Mouse (Mus musculus) CH12F3 (cell line): Measurements from ENCODE around the gene Drc3.

Experiments used
- in situ Hi-C: fragments of 300-500 bp; cut with MboI; formaldehyde crosslinking; loops from 2 replicates; pipeline ENCODE4 v1.14.3; 2020; ENCODE audit warnings: low sequenced_read_pairs

Drc3 gene

DNA sequence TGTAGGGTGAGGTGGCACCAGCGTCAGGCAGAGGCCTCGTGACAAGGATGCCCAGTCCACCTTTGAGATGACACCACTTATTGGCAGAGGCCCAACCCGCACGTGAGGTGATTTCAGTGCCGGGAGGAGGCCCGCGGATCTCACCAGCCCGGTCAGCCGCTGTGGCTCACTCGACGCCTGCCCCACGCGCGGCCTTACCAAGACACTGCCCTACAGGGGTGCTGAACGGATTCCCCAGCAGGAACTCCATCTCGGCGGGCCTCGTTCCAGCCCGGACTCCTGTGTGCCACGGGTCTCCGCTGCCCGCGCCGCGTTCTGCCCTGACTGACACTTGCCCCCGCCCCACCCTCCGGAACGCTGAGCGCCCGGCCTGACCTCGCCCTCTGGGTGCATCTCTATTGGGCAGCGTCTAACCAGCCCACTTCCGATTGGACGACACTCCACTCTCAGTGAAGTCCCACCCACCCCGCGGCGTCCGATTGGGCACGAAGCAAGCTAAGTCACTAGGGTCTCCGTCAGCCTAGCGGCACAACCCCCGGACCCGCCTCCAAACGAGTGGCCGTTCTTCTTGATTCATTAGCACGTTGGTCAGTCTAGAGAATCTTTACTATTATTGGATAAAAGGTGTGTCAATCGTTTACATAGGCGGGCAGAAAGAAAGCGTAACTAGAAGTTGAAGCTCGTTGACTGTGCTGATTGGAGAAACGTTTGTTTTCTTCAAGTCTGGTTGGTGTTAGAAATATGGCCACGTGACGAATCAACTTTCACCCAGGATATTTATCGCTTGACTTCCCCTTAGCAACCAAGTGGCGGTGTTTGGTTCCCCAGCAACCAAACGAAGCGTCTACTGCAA, at the start of gene Drc3, which contains the start of gene Tom1l2:
Gene Drc3, plus strand, starts transcription at position 771 of the 853 bp plus-strand sequence.
Gene Tom1l2, minus strand, starts transcription at position 347 of the 853 bp plus-strand sequence.
- in situ Hi-C loops, result no loop called here

DNA sequence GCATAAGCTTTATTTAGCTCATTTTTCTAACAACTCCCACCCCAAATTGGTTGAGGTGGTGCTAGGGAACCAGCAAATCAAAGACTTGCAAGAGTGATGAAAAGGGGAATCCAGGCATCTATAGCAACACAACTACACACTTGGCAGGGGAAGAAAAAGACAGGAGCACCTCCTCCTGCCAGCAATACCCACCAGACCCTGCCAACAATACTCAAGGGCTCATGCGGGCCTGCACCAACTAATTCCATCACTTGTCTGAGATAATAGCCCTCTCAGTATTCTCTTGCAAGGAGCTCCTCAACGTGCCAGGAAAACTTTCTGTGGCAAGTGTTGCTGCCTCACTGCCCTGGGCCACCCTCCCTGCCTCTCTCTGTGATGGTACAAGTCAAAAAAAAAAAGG, 49.6 kb upstream of the Drc3 start:
- in situ Hi-C loops, result no loop called here

DNA sequence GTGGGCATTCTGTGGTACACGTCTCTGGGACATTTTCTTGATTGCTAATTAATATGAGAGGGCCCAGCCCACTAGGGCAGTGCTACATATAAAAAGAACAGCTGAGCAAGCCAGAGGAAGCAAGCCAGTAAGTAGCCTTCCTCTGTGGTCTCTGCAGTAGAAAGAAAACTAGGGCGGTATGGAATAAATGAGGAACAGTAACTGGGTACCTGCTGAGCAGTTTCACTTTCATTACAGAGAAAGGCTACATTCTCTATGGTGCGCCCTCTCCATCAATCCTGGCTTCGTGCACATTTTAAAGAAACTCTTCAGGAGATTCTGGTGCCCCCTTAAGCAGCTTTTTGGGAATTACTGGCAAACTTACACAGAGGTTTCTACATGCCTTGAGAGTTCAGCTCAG, 47.5 kb upstream of the Drc3 start:
- in situ Hi-C loops, result no loop called here

DNA sequence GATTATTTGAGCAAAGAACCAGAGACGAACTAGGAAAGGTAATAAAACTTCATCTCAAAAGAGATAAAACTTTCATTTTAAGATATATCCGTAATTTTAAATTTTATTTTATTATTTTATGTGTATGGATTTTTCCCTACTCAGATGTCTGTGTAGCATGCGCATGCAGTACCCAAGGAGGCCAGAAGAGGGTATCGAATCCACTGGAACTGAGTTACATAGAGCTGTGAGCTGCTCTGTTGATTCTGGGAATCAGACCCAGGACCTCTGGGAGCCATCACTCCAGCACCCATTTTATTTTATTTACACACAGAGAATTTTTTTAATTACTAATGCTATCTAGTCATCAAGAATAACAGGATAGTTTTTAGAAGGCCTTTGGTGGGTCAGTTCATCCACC, 46.3 kb upstream of the Drc3 start:
- in situ Hi-C loops, result no loop called here

DNA sequence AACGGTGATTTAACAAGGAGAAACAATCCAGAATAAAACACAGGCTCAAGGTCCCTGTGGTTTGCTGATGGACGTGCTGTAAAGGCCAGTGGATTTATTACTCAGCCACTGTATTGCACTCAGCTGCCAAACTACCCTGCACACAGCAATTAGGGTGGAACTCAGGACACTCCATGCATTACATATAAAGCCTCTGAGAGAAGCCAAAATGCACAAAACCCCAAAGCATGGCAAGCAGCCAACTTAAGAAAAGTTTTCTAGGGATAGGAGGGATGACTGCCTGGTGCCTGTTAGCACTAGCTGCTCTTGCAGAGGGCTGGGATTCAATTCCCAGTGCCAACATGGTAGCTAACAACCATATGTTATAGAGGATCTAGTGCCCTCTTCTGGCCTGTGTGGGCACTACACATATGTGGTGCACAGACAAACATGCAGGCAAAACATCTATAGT, 45.7 kb upstream of the Drc3 start:
- in situ Hi-C loops, result no loop called here

DNA sequence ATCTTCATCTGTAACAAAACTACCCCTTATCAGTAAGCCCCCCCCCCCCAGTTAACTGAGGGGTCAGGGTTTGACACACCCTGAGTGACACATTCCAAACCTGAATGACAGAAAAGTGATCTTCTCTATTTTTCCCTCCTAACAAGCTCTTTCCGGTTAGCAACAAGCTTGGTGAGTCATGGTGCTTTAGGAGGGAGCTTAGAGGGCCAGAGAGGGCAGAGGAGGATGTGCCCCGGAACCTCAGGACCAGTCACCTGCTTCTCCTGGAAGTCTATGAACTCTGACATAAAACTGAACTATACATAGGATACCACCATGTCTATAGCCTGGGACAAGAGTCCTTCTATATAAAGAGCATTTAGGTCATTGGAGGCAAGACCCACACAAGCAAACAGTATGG, 45.1 kb upstream of the Drc3 start:
- in situ Hi-C loops, result no loop called here

DNA sequence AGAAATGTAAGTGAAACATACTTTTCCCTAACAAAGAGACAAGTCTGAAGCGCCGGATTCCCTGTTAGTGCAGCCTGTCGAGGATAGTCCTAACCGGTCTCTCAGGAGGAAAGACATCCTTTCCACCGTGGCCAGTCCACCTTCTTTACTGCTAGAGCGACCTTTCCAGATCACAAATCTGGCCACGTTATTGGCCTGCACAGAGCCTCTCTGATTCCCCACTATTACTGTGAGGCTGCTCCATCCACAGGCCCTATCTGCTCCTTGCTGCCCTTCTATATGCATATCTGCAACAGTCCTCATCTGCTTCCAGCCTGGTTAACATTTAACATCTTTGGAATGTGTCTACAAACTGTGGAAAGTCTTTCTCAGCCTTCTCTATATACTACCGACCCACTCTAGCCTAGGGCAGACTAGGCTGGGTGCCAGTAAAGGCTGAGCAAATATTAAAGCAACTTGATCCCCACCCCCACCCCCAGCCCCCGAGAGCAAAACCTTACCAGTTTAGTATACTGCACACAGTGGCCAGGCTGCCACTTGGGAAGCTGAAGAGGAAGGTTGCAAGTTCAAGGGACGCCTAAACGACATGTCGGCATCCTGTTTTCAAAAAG, 44.5 kb upstream of the Drc3 start:
- in situ Hi-C loops, result no loop called here

DNA sequence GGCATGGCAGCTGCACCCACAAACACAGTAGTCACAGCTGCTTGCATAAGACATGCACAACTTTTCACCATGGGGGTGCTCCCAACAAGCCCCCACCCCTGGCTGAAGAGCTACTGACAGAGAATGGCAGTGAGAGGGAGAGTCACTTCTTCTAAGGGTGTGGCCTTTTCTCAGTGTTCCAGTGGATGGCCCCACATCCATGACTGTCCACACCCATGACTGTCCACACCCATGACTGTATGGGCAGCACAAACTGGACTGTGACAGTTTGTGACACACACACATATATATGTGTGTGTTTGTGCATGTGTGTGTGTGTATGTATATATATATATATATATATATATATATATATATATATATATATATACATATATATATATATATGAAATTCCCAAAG, 43.3 kb upstream of the Drc3 start:
- in situ Hi-C loops, result no loop called here

DNA sequence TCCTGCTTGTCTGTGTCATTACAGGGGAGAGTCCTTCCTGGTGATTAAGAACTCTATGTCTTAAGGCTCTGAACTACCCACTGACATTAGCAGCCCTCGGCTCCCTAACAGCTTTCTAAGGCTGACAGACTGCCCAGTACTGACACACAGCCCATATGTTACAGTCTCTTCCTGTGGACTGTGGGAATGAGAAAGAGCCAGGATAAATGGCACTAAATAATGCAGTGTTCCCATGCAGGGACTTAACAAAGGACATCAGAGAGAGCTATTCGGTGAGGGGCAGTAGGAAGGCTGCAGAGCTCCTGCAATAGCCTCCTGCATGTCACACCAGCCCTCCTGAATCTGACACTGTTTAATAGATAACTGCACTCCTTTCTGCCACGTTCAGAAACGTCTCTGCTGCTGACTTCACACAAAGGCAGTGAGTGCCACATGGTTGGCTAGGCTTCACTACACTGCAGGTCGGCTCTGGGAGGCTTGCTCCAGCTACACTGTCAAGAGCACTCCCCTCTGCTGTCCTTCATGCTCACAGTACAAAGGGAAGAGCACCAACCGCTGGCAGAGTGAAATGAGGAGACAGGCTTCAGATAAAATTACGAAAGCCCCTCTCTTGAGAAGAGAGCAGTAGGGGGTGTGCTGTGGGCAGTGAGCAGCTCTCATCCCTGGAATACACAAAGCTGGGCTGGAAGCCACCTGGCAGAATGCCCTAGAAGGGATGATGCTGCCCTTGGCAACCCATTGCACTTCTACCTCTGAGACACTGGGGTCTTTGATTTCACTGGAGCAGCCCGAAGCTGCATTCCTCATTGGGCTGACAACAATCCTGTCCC, 41.9 kb upstream of the Drc3 start:
- in situ Hi-C loops, result no loop called here

DNA sequence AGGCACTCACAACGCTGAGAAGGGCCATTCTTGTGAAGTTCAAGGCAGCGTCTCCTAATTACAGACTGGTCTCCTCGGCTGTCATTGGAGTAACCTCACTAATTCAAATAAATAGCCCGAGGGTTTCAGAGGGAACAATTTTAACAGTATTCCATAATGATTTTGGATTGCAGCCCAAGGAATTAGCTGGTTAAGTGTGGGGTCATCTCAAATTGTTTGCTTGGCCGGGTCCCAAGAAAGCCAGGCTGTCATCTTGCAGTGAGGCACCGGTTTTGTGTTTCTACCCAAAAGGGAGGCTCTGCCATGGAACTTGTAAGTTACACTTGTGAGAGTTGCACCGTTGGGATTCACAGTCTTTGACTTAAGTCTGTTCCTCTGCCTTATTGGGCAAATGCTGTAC, 36.9 kb upstream of the Drc3 start:
- in situ Hi-C loops, result no loop called here

DNA sequence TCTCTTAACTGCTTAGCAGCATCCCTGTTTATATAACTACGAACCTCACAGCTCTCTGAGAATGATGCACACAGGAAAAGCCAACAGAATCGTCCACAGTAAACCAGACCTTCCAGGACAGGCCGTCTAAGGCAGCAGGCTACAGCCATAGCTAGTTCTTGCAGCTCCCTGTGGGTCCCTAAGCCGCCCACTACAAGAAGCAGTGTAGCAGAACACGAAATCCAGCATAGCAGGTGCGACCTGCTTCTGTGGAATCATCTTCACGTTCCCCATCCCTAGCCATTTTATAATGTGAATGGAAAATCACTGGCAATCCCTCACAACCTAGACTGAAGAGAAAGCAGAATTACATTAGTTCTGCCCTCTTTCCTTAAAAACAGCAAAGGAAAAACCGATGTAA, 36.2 kb upstream of the Drc3 start:
- in situ Hi-C loops, result no loop called here

DNA sequence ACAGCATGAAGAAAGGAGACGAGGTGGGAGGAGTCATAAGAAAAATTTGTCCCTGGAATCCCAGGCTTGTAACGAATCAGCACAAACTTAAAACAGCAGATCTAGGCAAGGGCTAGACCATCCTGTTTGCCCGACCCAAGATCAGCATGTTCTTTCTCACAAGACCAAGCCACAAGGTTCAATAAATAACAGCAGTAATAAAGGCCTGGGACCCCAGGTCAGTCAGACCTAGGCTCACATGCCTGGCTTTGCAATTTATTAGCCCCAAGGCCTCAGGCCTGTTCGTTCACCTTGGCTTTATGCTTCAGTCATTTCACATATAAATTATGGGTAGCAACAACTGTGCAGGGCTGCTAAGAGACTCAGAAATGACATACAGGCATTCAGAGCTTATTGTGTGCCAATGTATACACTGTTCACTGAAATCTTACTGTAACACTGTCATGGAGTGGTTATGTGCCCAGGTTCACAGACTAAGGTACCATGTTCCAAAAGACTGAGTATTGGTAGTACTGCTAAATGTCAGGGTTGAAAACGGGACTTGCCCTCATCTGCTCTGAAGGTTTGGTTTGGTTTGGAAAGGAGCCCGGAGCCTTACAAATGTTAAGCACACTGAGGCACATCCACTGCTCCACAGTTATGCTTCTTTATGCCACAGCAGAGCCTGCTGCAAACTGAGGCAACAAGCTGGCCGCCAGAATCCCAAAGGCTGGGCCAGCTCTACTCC, 35.6 kb upstream of the Drc3 start:
- in situ Hi-C loops, result no loop called here

DNA sequence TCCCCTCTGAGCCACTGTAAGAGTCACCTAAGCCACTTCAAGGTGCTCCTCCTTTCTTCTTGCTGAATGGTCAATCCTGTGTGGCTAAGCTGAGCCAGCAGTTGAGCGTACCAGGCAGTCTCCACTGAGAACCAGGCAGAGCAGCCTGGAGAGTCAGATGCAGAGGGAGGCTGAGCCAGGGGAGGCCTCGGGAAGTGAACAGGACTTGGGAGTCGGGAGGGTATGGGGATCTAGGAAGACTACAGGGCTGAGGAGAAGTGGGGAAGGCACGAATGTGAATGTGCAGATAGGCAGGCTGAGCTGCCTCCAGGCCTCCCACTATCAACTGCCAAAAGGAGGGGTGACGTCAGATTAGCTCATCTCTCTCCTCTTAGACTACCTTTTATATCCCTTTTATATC, 34.4 kb upstream of the Drc3 start:
- in situ Hi-C loops, result no loop called here

DNA sequence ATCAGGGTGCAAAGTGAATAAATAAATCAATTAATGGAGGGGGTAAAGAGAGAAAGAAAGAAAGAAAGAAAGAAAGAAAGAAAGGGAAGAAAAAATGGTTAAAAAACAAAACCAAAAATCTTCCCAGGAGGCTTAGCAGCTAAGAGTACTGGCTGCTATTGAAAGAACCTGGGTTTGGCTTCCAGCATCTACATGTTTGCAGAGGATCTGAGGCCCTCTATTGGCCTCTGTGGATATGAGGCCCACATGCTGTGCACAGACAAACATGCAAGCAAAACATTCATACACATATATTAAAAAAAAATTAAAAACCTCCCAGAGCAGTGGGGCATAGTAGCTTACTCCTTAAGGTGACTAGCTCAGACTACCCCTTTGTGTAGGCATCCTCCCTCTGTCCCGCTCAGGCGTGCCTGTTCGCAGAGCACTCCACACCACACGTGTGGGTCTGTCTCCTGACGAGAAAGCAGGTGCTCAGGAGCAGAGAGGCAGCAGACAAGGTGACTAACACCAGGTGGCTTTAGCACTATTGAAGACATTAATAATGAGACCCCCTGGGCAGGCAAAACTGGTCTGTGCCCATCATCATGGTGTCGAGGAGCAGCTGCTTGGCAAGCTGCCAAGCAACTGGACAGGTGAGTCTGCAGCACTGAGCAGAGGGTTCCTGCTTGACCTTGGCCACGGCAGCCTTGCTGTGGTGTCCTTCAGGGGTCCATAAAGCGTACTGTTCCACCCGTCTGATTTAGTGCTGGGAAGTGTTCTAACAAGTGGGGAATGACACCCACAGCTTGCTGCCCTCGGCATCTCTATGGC, 33.7 kb upstream of the Drc3 start:
- in situ Hi-C loops, result no loop called here

DNA sequence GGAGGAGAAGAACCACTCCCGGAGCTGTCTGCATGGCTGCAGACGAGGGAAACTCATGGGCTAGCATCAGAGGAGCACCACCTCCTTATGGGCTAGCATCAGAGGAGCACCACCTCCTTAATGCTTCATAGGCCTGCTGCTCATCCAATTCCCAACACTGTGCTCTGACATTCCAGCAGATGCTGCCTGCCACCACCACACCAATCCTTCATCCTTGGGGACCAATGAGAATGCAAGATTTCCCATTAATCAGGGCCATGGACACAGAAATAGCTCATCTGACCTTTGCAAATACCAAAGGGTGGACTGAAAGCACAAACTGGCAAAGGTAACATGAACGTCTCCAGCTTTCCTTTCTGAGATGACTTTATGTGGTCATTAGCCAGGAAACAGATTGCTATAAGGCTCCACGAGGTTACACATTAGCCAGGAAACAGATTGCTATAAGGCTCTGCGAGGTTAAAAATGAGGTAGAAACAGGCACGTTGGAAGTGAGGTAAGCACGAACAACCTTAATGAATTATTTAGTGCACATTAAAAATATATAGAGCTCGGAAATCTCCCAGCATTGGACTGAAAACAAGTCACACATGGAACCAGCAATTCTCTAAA, 32.6 kb upstream of the Drc3 start:
- in situ Hi-C loops, result no loop called here

DNA sequence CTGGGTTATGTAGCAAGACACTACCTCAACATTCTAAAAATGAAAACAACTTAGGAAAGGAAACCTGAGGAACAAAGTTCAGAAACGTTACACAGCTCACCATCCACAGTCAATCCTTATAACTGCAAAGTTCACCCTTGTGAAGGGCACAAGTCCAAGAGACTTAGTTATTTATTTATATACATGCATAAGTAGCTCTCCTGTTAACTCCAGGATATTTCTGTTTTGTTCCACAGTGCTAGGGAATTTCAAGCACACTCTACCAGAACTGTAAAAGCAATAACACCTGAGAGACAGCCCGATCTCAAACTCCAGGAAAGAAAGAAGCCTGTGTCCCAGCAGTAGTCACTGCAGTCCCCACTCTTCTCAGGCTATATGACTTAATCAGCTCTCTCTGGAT, 31.7 kb upstream of the Drc3 start:
- in situ Hi-C loops, result no loop called here

DNA sequence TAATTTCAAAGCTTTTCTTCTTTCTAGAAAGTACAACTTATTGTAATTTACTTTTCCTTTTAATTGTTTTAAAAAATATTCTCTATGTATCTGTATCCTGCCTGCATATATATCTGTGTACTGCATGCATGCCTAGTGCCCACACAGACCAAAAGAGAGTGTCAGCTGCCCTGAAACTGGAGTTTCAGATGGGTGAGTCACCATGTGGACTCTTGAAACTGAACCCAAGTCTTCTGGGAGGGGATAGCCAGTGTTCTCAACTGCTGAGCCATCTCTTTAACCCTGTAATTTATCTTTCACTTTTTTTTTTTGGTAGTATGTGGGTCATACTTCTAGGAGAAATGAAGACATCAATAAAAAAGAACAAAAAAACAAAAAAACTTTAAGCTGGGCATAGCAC, 29.4 kb upstream of the Drc3 start:
- in situ Hi-C loops, result no loop called here

DNA sequence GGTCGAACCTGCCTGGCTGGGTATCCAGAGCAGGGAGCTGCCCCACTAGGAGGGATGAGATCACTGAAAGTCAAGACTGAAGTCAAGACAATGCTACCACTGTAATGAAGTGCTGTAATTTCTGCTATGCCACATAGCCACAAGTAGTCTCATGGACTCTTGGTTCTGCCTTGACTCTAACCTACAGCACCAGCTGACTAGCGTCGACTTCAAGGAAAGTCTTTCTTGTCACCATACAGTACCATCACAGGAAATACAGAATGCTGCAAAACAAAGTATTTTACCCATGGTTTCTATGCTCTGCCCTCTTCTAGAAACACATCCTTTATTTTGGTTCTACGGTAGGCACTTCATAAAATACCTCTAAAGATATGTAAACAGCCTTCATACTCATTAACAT, 22.6 kb upstream of the Drc3 start:
- in situ Hi-C loops, result no loop called here

DNA sequence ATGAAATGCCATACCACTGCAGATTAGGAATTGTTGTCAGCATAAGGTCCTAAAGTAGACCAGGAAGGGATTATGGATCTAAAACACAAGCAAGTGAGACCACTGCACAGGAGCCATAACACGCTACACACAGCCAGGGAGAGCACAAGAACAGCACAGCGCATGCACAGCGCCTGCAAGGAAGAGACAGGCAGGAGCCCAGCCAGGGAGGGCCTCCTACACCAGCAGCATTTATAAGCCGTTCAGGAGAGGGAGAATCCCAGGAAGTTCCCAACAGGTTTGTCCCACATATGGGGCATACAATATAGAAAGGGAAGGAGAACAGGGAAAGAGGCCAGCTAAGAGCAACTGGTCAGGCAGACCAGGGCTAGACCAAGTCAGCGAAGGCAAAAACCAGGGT, 19.7 kb upstream of the Drc3 start:
- in situ Hi-C loops, result no loop called here

DNA sequence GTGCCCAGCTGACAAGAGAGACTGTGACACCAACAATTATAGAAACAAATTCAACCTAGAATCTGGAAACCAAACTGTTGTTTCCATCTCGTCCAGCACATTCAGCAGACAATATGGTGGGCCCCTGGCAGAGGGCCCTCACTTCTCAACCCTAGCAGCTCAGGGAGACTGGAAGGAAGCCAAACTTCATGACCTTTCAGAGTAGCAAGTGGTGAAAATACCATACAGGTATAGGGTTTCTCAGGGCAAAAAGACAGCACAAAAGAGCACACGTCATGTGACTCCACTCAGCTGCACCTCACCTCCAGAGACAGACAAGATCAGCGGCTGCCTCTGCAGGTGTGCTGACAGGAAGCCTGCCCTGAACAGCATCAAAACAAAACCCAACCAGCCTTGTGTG, 19.0 kb upstream of the Drc3 start:
- in situ Hi-C loops, result no loop called here
